Mouse (Mus musculus) cerebellum, postnatal 10 days (tissue): ENCODE results near the gene Gfra1.

ENCODE experiments used
- DNase-seq, 2 experiments: peaks; one replicate each; pipeline ENCODE4 v3.0.0; 2021; ENCODE audit warnings: mixed read lengths in 2 of 2

Gfra1 gene

GRCm38 (mm10) chr19:58316474-58316873 is 139.2 kb downstream of the Gfra1 start:
- peak; percentile 73 to 81 for DNase-seq

GRCm38 (mm10) chr19:58315681-58316080 is 140.0 kb downstream of the Gfra1 start:
- DNase-seq: no peak

- peak in 1 of 2 experiments; percentile 32 for DNase-seq
These were observed 141.1 kb downstream of the Gfra1 start for GRCm38 (mm10) chr19:58314631-58315030.

- no peak for DNase-seq
These were observed 141.9 kb downstream of the Gfra1 start for GRCm38 (mm10) chr19:58313785-58314184.

GRCm38 (mm10) chr19:58312492-58312891 is 143.2 kb downstream of the Gfra1 start:
- no peak for DNase-seq

- DNase-seq: peak; percentile 47 to 64
These were observed 145.1 kb downstream of the Gfra1 start for GRCm38 (mm10) chr19:58310334-58311315.

- peak; percentile 17 to 37 for DNase-seq
These were observed 146.0 kb downstream of the Gfra1 start for GRCm38 (mm10) chr19:58309620-58310275.

GRCm38 (mm10) chr19:58301105-58301504 is 154.6 kb downstream of the Gfra1 start:
- no peak for DNase-seq

GRCm38 (mm10) chr19:58297926-58298325 is 157.8 kb downstream of the Gfra1 start:
- no peak for DNase-seq

GRCm38 (mm10) chr19:58296842-58297190 is 158.9 kb downstream of the Gfra1 start:
- DNase-seq: no peak

GRCm38 (mm10) chr19:58295986-58296841 is 159.5 kb downstream of the Gfra1 start:
- DNase-seq: peak; percentile 96

- no peak for DNase-seq
These were observed 167.6 kb downstream of the Gfra1 start for GRCm38 (mm10) chr19:58288145-58288544.

- DNase-seq: no peak
These were observed 180.4 kb downstream of the Gfra1 start for GRCm38 (mm10) chr19:58275281-58275680.

- DNase-seq: peak; percentile 65 to 84
These were observed 183.9 kb downstream of the Gfra1 start for GRCm38 (mm10) chr19:58271815-58272214.

GRCm38 (mm10) chr19:58270778-58271177 is 184.9 kb downstream of the Gfra1 start:
- DNase-seq: no peak

- DNase-seq: peak; percentile 59 to 73
These were observed 187.2 kb downstream of the Gfra1 start for GRCm38 (mm10) chr19:58268476-58268875.

GRCm38 (mm10) chr19:58266600-58266999 is 189.1 kb downstream of the Gfra1 start:
- DNase-seq: peak in 1 of 2 experiments; percentile 20

GRCm38 (mm10) chr19:58260934-58261333 is 194.8 kb downstream of the Gfra1 start:
- DNase-seq: no peak

GRCm38 (mm10) chr19:58259250-58259649 is 196.5 kb downstream of the Gfra1 start:
- no peak for DNase-seq

- peak; percentile 35 to 48 for DNase-seq
These were observed 199.2 kb downstream of the Gfra1 start for GRCm38 (mm10) chr19:58256485-58256884.

- peak; percentile 43 to 64 for DNase-seq
These were observed 200.3 kb downstream of the Gfra1 start for GRCm38 (mm10) chr19:58255394-58255793.

GRCm38 (mm10) chr19:58254172-58254571 is 201.5 kb downstream of the Gfra1 start:
- no peak for DNase-seq

- no peak for DNase-seq
These were observed 204.0 kb downstream of the Gfra1 start for GRCm38 (mm10) chr19:58251698-58252097.
